Mouse (Mus musculus) cerebellum, adult 18-20 months (tissue): Measurements from ENCODE around the gene Relt.
"Not testable (repeated sequence)": the region's sequence is repeated elsewhere in the genome, so short reads cannot be mapped to it uniquely, and the experiment has no call there.

Experiments
- DNase-seq, 2 experiments: peaks; one replicate each; pipeline ENCODE4 v3.0.0; 2021

Relt gene

DNA sequence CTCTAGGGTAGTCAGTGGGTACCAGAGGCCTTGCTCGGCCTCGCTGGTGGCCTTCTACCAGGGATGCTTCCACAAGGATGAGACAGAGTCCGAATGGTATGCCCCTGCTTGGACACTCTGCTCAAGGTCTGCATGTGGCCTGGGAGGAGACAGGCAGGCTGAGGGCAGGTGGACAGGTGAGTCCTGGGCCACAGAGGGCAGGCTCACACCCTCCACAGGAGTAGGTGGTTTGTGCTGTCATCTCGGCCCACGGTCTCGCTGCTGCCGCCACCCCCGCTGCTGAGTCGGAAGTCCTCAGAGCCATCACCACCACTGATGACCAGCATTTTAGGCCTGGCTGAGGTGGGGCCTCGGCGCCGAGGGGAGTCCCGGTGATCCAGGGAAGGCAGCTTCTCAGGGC lies 10.0 kb upstream of the Relt start:
- no peak for DNase-seq

DNA sequence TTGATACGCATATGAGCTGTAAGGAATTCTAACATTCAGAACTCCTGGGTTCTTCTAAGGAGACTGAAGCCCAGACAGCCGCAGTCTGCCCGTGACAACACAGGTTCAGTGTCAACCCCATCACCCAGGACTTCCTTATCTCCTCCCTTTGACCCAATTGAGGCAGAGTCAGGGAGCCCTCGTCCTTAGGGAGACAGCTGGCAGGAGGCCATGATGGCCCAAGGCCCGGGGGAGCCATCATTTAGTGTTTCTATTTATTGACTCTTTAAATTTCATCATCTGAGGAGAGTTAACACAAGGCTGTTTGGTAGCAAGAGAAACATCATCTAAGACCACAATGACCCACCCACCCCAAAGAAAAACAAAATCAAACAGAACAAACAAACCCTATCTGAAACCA lies 8.6 kb upstream of the Relt start:
- DNase-seq = no peak

DNA sequence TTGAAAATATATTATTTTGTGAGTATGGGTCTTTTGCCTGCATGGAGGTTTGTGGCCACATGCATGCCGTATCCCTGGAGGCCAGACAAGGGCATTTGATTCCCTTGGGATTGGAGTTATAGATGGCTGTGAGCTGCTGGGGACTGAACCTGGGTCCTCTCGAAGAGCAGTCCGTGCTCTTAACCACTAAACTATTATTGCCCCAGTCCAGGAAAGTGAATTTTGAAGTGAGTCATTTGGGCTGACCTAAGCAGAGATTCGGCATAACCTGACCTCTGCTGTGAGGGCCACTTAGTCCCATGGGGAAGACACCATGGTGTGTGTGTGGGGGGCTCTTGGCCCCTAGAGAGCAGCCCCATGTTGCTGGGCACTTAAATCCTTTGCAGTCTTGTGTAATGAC lies 8.1 kb upstream of the Relt start:
- no peak for DNase-seq

DNA sequence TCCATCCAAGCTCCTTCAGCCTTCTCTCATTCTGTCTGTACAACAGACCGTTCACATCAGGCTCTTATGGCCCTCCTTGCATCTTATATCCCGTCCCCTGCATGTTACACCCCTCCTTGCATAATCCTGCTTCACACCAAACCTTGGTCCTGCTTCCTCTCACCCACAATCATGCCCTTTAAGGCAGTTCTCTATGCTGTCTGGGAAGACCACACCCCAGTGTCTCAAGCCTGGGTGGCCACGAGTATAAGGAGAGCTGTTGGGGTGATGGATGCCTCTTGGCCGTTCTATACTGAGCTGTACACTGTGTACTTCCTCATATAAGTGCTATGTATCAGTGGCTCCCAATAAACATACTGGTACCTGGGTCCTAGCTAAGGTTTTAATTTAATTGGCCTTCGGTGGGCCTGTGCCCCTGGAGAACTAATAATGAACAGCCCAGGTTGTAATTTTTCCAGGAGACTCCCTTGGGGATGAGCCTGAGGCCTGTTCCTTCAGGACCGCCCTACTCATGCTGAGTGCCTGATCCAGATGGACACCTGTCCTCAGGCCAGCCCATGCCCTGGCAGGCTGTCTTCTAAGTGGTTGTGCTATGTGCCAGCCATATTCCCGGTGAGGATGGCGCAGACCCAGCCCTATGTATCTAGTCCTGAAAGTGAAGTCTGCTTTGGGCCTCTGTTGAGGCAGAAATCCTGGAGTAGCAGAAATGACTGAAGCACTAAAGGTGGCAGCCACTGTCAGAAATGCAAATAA lies 6.8 kb upstream of the Relt start:
- DNase-seq = peak in 1 of 2 experiments; percentile 41

DNA sequence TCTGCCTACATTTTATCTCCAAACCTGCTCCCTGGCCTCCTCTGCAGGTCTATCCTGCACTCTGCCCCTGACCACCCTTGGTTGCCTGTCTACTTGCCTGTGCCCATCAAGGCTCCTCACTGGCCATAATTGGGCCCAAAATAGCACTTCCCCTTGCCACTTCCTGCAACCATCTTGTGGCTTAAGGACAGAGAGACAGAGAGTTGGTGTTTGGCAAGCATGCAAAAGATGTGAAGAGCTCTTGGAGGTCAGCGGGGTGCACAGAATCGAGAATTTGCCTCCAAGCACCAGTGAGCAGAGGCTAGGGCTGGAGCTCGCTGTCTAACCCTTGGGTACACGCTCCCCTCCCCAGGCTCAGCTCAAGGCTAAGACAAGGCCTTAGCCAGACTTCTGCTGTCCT lies 5.3 kb upstream of the Relt start:
- no peak for DNase-seq

DNA sequence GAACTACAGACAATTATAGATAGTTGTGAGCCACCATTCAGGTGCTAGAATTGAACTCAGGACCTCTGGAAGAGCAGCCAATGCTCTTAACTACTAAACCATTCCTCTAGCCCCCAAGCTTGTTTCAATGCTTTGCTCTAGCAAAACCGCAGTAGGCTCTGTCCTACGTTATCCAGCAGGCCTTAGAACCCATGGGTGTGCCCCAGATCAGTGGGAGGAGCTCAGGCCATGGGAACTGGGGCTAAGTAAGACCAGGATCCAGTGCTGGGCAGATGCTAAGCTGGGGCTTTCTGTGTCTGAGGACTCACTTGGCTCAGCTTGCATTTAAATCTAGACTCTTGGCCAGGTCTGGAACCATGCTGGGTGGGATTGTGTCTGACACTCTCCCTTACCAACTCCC lies 4.3 kb upstream of the Relt start:
- DNase-seq = no peak

DNA sequence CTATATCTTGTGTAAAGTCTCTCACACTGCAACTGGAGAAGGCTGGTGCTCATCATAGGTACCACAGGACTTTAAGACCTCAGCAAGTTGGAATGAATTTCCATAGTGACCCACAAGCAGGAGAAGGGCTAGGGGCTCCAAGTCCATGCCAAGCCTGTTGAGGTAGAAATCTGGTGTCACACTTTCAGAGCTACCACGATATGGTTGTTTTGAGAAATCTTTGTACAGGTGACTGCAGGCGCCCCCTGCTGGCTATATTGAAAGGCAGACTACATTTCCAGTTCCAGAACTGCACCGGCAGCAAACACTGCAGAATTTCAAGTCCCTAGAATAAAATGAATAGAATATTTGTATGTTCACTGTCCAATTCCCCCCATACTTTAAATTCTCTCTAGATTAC lies 3.4 kb upstream of the Relt start:
- DNase-seq = peak; percentile 78 to 87

DNA sequence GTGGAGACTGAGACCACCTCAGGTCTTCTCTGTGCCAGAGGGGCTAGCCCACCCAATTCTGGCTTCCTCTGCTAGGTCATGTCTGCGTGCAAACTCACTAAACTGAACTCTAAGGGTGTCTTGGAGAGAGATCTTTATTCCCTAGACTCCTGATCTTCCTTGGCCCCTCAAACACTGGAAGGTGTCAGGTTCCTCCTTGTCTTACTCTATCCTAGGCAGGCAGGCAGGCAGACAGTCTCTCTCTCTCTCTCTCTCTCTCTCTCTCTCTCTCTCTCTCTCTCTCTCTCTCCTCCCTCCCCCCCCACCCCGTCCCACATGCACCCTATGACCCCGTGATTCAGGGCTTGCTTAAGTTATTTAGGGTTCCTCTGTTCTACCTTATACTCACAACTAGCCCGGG lies 893 bp downstream of the Relt start:
- no peak for DNase-seq

DNA sequence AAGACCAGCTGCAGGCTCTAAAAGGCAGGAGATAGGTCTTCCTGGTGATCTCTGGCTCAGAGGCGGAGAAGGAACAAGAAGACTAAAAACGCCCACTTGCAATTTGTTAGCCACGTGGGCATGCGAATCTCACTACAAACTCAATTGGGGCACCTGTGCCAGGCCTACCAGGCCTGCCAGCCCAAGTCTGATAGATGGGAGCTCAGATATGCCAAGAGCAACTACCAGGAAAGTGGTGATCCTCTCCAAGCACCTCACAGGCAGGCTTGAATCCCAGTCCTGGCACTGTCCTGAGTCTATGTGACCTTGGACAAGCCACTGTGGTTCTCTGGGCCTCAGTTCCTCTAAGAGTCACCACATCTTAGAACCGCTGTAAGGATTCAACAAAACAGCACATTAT lies 2.0 kb downstream of the Relt start:
- DNase-seq = no peak

DNA sequence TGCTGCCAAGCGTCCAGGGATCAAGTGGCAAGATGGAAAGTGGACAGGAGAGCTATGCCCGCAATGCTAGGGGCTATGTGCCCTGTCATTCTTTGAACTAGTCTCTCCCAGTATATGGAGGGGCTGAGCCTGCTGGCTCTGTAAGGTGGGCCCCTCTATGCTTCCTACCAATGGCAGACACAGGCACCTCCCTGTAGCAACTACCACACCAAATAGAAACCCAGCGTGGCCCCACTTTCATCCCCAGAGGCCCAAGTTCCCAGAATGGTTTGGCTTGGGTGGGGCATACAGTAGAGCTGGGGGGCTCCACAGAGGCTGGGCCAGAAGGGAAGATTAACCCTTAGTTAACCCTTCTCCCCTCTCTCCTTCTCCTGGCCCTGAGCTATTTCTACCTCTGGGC lies 2.8 kb downstream of the Relt start:
- no peak for DNase-seq

DNA sequence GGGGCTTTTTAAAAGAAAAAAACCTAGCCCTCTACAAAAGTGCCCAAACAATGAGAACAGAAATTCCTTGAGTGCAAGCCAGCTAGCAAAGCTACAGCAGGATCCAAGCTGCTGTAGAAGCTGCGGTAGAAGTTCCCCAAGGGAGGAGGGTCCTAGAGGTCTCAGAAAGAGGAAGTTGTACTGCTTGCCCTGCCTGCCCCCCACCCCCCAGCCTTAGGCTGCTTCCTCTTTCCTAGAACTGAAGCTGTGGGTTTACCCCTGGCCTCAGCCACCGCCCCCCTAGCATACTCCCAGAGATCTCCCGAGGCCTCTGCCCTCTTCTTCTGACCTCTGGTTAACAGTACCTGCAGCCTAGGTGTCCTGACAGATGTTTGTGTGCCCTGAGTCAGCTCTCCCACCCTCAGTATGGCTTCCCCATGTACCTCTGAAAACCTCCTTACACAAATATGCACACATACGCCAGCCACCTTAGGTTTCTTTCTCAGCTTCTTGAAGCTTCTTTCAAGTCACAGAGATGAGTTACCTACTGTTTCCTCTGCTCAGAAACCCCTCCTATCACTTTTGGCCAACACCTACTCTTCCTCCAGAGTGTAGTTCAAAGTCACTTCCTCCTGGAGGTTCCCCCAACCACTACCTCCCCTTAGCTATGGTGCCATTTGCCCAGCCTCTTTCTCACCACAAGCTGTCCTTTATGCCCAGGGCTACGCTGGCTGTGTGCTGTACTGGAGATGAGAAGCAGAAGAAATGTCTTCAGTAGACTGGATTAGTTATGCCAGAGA lies 7.3 kb downstream of the Relt start:
- no peak for DNase-seq

DNA sequence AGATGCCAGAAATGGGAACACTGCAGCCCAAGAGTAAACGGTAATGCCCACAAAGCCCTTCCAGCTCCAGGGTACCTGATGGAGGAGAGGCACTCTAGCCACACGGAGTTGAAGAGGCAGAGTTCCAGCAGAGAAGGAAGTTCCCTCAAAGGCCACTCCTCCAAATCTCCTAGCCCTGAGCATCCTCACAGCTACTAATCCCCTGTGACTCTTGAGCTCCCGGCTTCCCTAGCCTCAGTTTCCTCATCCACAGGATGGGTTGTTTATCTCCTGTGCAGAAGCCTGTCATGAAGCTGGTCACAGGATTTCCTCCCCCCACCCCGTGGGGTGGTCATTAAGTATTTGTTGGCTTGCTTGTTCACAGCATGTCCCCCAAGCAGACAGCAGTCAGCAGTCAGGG lies 7.9 kb downstream of the Relt start:
- DNase-seq = no peak

DNA sequence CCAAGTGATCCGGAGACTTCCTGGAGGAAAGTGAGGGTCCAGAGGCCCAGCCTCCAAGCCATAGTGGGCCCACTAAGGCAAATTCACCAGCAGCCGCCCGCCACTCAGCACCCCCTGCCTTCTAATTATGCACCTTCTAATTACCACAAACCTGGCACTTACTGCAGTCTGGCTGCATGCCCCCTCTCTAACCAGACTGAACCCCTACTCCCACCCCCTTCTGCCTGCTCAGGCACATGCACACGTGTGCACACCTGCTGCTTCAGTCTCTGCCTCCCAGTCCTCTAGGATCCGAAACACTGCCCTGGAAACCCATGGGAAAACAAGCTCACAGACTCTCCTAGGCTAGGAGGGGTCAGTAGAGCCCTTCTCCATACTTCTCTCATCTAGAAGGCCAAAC lies 8.4 kb downstream of the Relt start:
- no peak for DNase-seq

DNA sequence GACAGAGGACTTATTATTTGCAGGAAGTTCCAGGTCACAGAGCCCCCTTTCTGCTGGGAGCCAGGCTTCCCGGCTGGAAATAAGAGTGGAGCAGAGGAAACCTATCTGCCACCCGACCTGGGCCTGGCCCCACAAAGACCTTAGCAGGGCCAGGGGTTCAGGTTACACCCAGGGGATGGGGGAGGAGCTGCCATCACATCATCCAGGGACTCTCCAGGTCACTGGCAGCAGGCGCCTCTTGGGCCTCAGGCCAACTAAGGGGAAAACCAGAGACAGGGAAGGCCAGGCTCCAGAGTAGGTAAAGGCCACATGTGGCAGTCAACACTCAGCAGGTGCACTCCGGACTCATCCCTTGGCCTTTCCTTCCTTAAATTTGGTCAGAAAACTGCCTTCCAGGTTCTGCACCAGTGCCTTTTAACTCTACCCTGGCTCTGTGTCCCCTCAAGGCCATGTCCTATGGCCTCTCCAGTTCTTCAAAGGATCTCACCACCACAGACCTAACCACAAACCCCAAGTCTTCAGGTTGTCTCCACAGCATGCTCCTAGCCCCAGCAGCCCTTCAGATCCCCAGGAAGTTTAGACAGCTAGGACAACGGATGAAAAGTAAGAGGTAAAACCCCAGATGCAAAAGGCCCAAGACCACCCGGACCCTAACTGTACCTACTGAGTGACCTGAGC lies 9.0 kb downstream of the Relt start:
- no peak for DNase-seq

DNA sequence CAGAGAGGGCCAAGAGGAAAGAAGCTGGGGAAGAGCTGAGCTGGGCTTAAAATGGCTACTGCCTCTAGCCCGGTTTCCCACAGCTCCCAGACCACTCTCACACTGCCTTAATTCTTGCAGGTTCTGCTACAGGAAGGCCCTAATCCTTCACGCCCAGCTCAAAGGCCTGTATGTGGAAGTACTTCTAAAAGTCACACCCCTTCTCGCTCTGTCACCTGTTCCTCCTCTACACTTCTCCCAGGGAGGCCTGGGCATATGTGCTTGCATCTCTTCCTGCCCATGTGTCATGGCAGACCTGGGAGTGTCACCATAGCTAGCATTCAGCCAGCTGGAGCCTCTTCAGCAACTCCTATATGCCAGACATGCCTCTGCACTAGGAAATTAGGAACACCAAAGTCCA lies 9.8 kb downstream of the Relt start:
- DNase-seq = no peak

DNA sequence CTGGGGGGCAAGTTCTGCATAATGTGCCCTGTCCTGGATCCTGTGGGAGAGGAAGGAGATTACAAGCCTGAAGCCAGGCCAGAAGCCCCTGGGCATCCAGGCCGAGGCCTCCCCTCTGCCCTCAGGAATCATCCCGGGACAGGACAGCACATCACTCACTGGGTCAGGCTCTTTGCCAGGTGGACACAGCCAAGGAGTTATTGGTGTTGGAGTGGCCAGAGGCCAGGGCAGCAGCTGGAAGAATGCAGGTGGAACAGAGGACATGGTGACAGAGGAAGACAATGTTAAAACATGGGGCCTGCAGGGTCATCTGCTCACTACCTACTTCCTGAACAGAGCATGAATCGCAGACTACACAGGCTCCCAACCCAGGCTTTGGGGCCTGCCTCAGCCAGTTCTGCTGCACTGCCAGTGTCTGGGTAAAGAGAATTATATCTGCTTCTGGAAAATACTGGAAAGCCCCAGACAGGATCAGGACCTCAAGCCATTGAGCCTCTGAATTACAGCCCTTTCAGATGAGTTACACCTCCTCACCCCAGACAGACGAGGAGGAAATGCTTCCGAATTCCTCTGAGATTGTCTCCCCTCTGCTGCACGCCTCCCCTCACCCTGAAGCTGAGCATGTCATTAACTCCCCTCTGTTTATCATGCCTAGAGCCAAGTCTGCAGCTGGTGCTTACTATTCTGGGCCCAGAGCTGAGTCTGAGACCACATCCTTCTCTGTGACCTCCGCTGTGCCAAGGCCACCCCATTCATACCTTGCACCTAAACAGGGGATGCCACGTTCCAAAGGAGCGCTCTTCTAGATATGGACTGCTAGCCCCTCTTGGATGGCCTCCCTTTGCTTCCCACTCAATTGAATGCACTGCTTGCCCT lies 11.5 kb downstream of the Relt start:
- no peak for DNase-seq

DNA sequence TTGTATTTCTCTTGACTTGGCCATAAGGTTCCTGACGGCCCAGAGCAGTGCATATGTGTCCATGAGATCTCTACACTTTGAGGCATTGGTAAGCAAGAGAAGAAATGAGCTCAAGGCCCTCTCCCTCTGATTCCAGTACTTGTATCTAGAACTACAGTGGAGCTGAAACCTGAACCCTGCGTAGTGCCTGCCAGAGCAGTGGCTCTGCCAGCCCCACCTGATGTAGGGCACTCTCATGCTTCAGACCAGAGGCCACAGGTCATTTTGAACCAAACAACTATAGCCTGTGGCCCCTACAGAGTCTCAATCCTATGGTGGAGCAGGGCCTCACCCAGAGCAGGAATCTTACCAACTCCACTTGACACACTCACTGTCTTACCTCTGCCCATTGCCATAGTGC lies 13.7 kb downstream of the Relt start:
- DNase-seq = no peak

DNA sequence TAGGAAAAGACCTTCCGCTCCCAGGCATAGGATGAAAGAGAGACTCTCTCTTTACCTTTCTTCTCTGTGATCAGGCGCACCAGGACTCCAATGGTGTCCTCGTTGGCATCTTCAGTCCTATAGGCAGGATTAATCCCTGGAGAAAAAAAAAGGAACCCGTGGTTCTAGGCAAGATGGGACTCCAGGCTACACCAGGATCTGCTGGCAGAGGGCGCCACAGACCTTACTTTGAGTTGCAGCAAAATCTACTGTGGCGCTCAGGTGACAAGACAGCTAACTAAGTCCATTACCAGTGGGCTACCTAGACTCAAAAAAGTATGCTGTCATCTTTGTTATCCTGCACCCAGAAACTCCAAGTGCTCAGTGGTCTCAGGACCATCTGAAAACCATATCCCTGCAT lies 14.5 kb downstream of the Relt start:
- DNase-seq = peak; percentile 72 to 74

DNA sequence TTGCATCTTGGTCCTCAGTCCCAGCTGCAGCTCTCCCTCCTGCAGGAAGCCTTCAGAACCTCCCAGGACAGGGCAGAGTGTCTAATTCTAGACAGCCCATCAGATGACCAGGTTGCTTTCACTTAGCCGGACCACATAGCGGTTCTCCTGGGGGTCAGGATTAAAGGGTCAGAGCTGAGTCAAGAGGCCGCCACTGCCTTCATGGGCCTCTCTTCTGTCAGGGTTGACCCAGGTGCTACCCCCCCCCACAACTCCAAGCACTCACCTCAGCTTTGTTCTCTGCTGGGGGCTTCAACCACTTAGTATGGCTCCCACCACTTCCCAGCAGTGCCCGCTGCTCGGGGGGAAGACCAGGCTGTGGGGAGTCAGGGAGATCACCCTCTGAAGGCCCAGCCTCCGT lies 16.1 kb downstream of the Relt start:
- no peak for DNase-seq

DNA sequence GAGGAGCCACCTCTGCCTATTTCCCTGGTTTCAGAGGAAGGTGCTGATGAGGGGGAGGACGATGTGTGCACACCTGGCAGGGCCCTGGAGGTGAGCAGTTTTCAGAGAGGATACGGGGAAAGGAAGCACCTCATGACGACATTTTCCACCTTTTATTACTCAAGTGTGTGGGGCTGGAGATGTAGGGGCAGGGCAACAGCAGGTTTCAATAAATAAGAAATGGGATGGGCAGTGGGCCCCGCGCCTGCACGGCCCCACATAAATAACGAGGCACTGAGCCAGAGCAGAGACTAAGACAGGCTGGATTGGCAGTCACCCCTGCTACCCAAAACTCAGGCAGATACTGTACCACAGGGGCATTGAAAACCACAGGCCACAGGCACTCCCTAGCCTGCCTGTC lies 17.2 kb downstream of the Relt start:
- not testable (repeated sequence) for DNase-seq

DNA sequence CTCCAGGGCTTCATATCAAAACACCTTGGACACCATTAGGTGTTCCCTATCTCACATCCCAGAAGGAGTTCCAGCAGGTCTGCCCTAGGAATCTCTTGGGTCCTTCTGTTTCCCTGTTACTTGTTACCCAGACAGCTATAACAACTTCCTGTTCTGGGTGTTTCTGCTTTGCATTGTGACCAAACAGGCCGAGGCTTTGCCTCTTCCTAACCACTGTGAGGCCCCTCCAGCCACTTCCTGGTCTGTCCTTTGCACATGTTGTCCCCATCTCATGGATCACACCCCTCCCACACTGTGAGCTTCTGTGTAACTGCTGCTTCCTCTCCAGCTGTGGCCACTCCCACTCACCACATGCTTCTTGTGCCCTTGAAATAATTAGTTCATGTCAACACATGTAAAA lies 17.8 kb downstream of the Relt start:
- DNase-seq = no peak

DNA sequence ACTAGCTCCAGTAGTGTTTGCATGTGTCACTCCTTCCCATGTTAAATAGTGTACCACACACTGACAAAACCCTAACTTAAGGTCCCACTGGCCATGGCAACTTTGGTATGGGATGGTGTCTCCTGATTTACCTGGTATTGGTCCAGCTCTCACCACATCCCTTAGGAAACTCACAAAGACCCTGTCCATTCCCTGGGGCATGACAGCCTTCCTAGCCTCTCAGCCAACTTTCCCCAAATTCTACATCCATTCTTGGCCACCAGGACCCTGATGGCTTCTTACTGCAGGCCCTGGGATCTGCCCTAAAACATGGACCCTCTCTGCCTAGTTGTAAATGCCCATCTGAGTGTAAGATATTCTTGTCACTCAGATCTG lies 18.2 kb downstream of the Relt start:
- DNase-seq = no peak

DNA sequence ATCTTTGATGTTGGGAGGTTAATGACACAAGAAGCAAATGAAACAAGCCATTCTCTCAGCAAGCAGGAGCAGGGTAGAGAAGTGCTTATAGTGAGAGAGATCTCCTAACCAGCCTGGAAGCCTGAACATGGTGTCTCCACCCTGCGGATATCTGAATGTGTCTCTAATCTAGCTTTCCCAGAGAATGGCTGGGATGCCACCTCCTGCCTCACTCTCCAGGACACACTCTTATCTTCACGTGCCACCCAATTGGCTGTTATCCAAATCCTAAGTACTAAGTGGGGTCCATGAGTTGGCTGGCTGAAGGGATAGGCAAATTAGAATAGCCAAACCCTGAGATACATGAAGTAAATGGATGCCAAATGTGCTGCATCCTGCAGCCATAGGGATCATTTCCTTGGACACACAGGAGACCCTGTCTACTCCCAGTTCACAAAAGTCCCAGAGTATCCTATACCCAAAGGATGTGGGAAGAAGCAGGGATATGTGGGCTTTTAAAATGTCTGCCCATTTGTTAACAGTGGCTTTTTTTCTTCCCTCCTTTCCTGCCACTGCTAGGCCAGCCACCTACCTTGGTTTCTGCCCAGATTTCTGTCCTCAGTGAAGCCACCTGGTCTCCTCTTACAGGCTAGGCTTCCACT lies 18.7 kb downstream of the Relt start:
- DNase-seq = no peak
